Mouse (Mus musculus) lung, postnatal 0 days (tissue): ENCODE results near the gene Nipsnap1.

ENCODE experiments used
- CTCF ChIP-seq: IDR thresholded peaks from 2 replicates; pipeline ENCODE4 v1.5.1; 2016; ENCODE audit warnings: antibody characterized with exemption, mild to moderate bottlenecking
- EP300 ChIP-seq: IDR thresholded peaks from 2 replicates; pipeline ENCODE4 v1.6.1; 2016; ENCODE audit warnings: antibody characterized with exemption, mild to moderate bottlenecking, control low read depth

DNA sequence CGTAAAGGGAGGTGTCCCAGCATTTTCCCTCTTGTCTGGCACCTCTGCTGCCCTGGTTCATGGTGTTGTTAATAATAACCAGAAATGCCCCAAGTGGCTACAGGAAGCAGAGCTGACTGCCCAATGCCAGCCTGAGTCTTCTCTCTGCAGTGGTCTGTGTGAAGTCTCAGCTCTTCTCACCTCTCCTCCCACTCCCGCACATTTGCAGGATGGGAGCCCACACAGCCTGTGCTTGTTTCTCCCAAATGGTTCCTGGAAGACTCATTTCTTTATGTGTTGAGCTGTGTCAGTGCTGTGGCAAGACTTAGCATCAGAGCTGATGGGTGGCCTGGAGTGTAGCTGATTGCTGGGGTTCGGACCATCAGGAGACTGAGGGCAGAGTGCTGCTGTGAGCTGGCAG, 53.5 kb downstream of the Nipsnap1 start:
- TF ChIP-seq CTCF (no peak), EP300 (no peak)
